Mouse (Mus musculus) forebrain, postnatal 0 days (tissue): ENCODE results near the gene Golt1a. TPM values are rescaled to one million over a fixed set of nuclear protein-coding genes. Genes with fewer than 3 reads are reported as not detected.

Source experiments
- ATAC-seq: fragments of 200-750 bp; cut with Nextera tagmentation; 2 replicates; pipeline ENCODE4 v1.8.0; 2017; ENCODE audit warnings: mild to moderate bottlenecking, moderate library complexity
- DNase-seq: peaks from one replicate; pipeline ENCODE4 v3.0.0-alpha.2; 2015
- H3K27ac ChIP-seq: fragments of 300-500 bp; sonication (generic); 2 replicates; pipeline ENCODE4 v1.5.1; 2014; ENCODE audit warnings: low read depth, mild to moderate bottlenecking, antibody characterized with exemption, low read length, moderate library complexity, mixed read lengths
- H3K27me3 ChIP-seq: fragments of 300-500 bp; sonication (generic); 2 replicates; pipeline ENCODE4 v1.6.1; 2014; ENCODE audit warnings: mild to moderate bottlenecking, low read length, mixed read lengths; ENCODE audit not compliant: insufficient read depth
- H3K36me3 ChIP-seq: fragments of 300-500 bp; sonication (generic); 2 replicates; pipeline ENCODE4 v1.6.1; 2014; ENCODE audit warnings: mild to moderate bottlenecking, moderate library complexity; ENCODE audit not compliant: insufficient read depth
- H3K4me1 ChIP-seq: fragments of 300-500 bp; sonication (generic); 2 replicates; pipeline ENCODE4 v1.6.1; 2014; ENCODE audit warnings: antibody characterized with exemption; ENCODE audit not compliant: insufficient read depth
- H3K4me2 ChIP-seq: fragments of 300-500 bp; sonication (generic); 2 replicates; pipeline ENCODE4 v1.6.1; 2014; ENCODE audit warnings: low read depth, mild to moderate bottlenecking, moderate library complexity
- H3K4me3 ChIP-seq: fragments of 300-500 bp; sonication (generic); 2 replicates; pipeline ENCODE4 v1.5.1; 2014; ENCODE audit warnings: low read depth, low read length, mixed read lengths
- H3K9ac ChIP-seq: fragments of 300-500 bp; sonication (generic); 2 replicates; pipeline ENCODE4 v1.6.1; 2014; ENCODE audit warnings: mild to moderate bottlenecking
- H3K9me3 ChIP-seq: fragments of 300-500 bp; sonication (generic); 2 replicates; pipeline ENCODE4 v1.6.1; 2016; ENCODE audit warnings: low read length
- CTCF ChIP-seq: sonication (generic); IDR thresholded peaks from 2 replicates; pipeline ENCODE4 v1.5.1; 2016; ENCODE audit warnings: antibody characterized with exemption, control low read depth, low read depth
- WGBS: fragments of 180-500 bp; shearing (Covaris S2); extraction: QIAGEN DNeasy Blood & Tissue Kit; methylation state at CpG from one replicate; pipeline ENCODE4 v1.1.7; 2014; 5-methylcytosine and 5-hydroxymethylcytosine counted together
- polyA plus RNA-seq: library from polyadenylated mRNA; unstranded; fragments of >200 nt; fragmentation: Nextera tagmentation; extraction: Ambion mirVana; gene quantifications from 2 replicates; pipeline ENCODE4 v1.2.1, GENCODE M21; 2015
- total RNA-seq: library from RNA; depleted of rRNA; stranded (reverse); fragments of >200 nt; gene quantifications from 2 replicates; pipeline ENCODE4 v1.2.3, GENCODE M21; 2014

Golt1a gene
- total and polyA plus RNA-seq, 2 experiments from 2014 or later: 0.29 TPM; not detected in 1

GRCm38 (mm10) chr1:133268503-133268902 is 41.1 kb upstream of the Golt1a start:
- TF ChIP-seq CTCF: peak; percentile 52
- H3K4me2 ChIP-seq: no peak overlapping the region
- 78% methylated on average over 3 of the region's 3 CpGs for WGBS
- H3K27ac ChIP-seq: no peak overlapping the region
- DNase-seq (no peak), ATAC-seq (peak; percentile 59)
- no peak overlapping the region for H3K4me3 ChIP-seq
- H3K27me3 ChIP-seq: no peaks in the 10 kb centered on the region
- no peaks in the 10 kb centered on the region for H3K9me3 ChIP-seq
- H3K9ac ChIP-seq: no peak overlapping the region
- no peaks in the 10 kb centered on the region for H3K4me1 ChIP-seq
- peaks cover 30% of the 10 kb centered on the region; the same call in 1 of the 2 replicates for H3K36me3 ChIP-seq

- H3K36me3 ChIP-seq: peaks cover 44% of the 10 kb centered on the region
- H3K27ac ChIP-seq: no peak overlapping the region
- no peak for TF ChIP-seq CTCF
- H3K9me3 ChIP-seq: no peaks in the 10 kb centered on the region
- WGBS: 50% methylated on average over 6 of the region's 6 CpGs
- H3K4me1 ChIP-seq: no peaks in the 10 kb centered on the region
- H3K9ac ChIP-seq: no peak overlapping the region
- H3K27me3 ChIP-seq: no peaks in the 10 kb centered on the region
- H3K4me2 ChIP-seq: no peak overlapping the region
- no peak overlapping the region for H3K4me3 ChIP-seq
- no peak for ATAC-seq
- no peak for DNase-seq
These were observed 39.3 kb upstream of the Golt1a start for GRCm38 (mm10) chr1:133270336-133270735.

GRCm38 (mm10) chr1:133274163-133274562 is 35.4 kb upstream of the Golt1a start:
- WGBS: 92% methylated on average over 19 of the region's 19 CpGs
- Histone ChIP-seq H3K9me3 (no peaks in the 10 kb centered on the region), H3K9ac (no peak overlapping the region), H3K4me3 (no peak overlapping the region), H3K4me1 (no peaks in the 10 kb centered on the region), H3K4me2 (no peak overlapping the region), H3K36me3 (peaks cover 38% of the 10 kb centered on the region), H3K27ac (no peak overlapping the region), H3K27me3 (no peaks in the 10 kb centered on the region)
- DNase-seq (no peak), ATAC-seq (no peak)
- TF ChIP-seq CTCF: no peak

GRCm38 (mm10) chr1:133276983-133277382 is 32.6 kb upstream of the Golt1a start:
- no peak for TF ChIP-seq CTCF
- Histone ChIP-seq H3K9ac (no peak overlapping the region), H3K4me2 (no peak overlapping the region), H3K9me3 (no peaks in the 10 kb centered on the region), H3K27ac (no peak overlapping the region), H3K36me3 (peaks cover 41% of the 10 kb centered on the region), H3K4me3 (no peak overlapping the region), H3K27me3 (no peaks in the 10 kb centered on the region), H3K4me1 (no peaks in the 10 kb centered on the region)
- WGBS: 74% methylated on average over 5 of the region's 5 CpGs
- ATAC-seq (peak; percentile 54; the same call in 1 of the 2 replicates), DNase-seq (no peak)

- 77% methylated on average over 6 of the region's 6 CpGs for WGBS
- Histone ChIP-seq H3K4me1 (no peaks in the 10 kb centered on the region), H3K36me3 (peaks cover 37% of the 10 kb centered on the region), H3K9me3 (no peaks in the 10 kb centered on the region), H3K27me3 (no peaks in the 10 kb centered on the region), H3K4me3 (no peak overlapping the region), H3K4me2 (no peak overlapping the region), H3K9ac (no peak overlapping the region), H3K27ac (no peak overlapping the region)
- DNase-seq (no peak), ATAC-seq (no peak)
- TF ChIP-seq CTCF: no peak
These were observed 31.1 kb upstream of the Golt1a start for GRCm38 (mm10) chr1:133278539-133278938.

- Histone ChIP-seq H3K4me1 (no peaks in the 10 kb centered on the region), H3K4me3 (no peak overlapping the region), H3K36me3 (peaks cover 31% of the 10 kb centered on the region), H3K4me2 (no peak overlapping the region), H3K27ac (no peak overlapping the region), H3K9ac (no peak overlapping the region), H3K9me3 (no peaks in the 10 kb centered on the region), H3K27me3 (no peaks in the 10 kb centered on the region)
- DNase-seq: no peak
- no peak for TF ChIP-seq CTCF
- ATAC-seq: no peak; the same call in 1 of the 2 replicates
- 73% methylated on average over 15 of the region's 15 CpGs for WGBS
These were observed 30.5 kb upstream of the Golt1a start for GRCm38 (mm10) chr1:133278946-133279631.

GRCm38 (mm10) chr1:133279632-133280093 is 29.9 kb upstream of the Golt1a start:
- Histone ChIP-seq H3K9ac (no peak overlapping the region), H3K27ac (no peak overlapping the region), H3K4me1 (no peaks in the 10 kb centered on the region), H3K27me3 (no peaks in the 10 kb centered on the region), H3K9me3 (no peaks in the 10 kb centered on the region), H3K4me3 (no peak overlapping the region), H3K36me3 (peaks cover 25% of the 10 kb centered on the region), H3K4me2 (no peak overlapping the region)
- WGBS: 62% methylated on average over 11 of the region's 11 CpGs
- TF ChIP-seq CTCF: peak; percentile 27; the same call in 1 of the 2 replicates
- DNase-seq: peak; percentile 36
- peak; percentile 55 for ATAC-seq
